Mouse (Mus musculus): ENCODE results near the gene Morn5. TPM values are rescaled to one million over a fixed set of nuclear protein-coding genes. Genes with fewer than 3 reads are reported as not detected.

The Morn5 gene
- not detected for polyA plus RNA-seq (2014; fragmentation: Illumina TruSeq; extraction: RNeasy Lipid Tissue Mini Kit (QIAGEN cat#74804); ENCODE audit: low replicate concordance)

GRCm38 (mm10) chr2:36048748-36049566 is at the start of gene Morn5, which contains the start of gene Ndufa8:
Morn5 (plus strand) TSS chr2:36049458.
Ndufa8 (minus strand) TSS chr2:36049406.

GRCm38 (mm10) chr2:36104956-36105741 is 55.9 kb downstream of the Morn5 start, which contains the start of gene Lhx6:
Lhx6 (minus strand) TSS chr2:36105408.

Other genes starting within 250 kb of the Morn5 start
- not detected for gene Ttll11, start 69.5 kb upstream of the Morn5 start, polyA plus RNA-seq (2014; fragmentation: Illumina TruSeq; extraction: RNeasy Lipid Tissue Mini Kit (QIAGEN cat#74804); ENCODE audit: low replicate concordance)
- gene Ndufa8, start 52 bp upstream of the Morn5 start, polyA plus RNA-seq (2014; fragmentation: Illumina TruSeq; extraction: RNeasy Lipid Tissue Mini Kit (QIAGEN cat#74804); ENCODE audit: low replicate concordance), result 2.6 TPM
- not detected for gene Lhx6, start 56.0 kb downstream of the Morn5 start, polyA plus RNA-seq (2014; fragmentation: Illumina TruSeq; extraction: RNeasy Lipid Tissue Mini Kit (QIAGEN cat#74804); ENCODE audit: low replicate concordance)
- gene Mrrf, start 86.9 kb downstream of the Morn5 start, polyA plus RNA-seq (2014; fragmentation: Illumina TruSeq; extraction: RNeasy Lipid Tissue Mini Kit (QIAGEN cat#74804); ENCODE audit: low replicate concordance), result 15.6 TPM
- 43.8 TPM for gene Rbm18, start 87.3 kb downstream of the Morn5 start, polyA plus RNA-seq (2014; fragmentation: Illumina TruSeq; extraction: RNeasy Lipid Tissue Mini Kit (QIAGEN cat#74804); ENCODE audit: low replicate concordance)
- 24.4 TPM for gene Ptgs1, start 181.0 kb downstream of the Morn5 start, polyA plus RNA-seq (2014; fragmentation: Illumina TruSeq; extraction: RNeasy Lipid Tissue Mini Kit (QIAGEN cat#74804); ENCODE audit: low replicate concordance)